Mouse (Mus musculus) hematopoietic stem cell, adult 5-6 weeks (primary cell): ENCODE measurements at regions not wholly inside any gene's neighbourhood (a gene's known extent, or its start where the extent isn't known, plus 50 kb on each side); places are given as distances from the start of the nearest gene placed in this dataset.
A peak's percentile ranks its signal among the peaks of the same experiment; 100 is the strongest.
"Not testable (repeated sequence)": the region's sequence is repeated elsewhere in the genome, so short reads cannot be mapped to it uniquely, and the experiment has no call there.

Experiments
- ATAC-seq, 2 experiments: fragments of 125-278 bp in 1 of 2; replicated peaks in 1 of 2; 2 replicates each; pipeline ENCODE4 v1.8.0; 2016 to 2017; ENCODE audit warnings: inconsistent platforms in 2 of 2, mild to moderate bottlenecking in 2 of 2, moderate number of reproducible peaks in 2 of 2, low read depth in 1 of 2, moderate TSS enrichment in 1 of 2; ENCODE audit not compliant: low FRiP score in 2 of 2, poor library complexity in 2 of 2, severe bottlenecking in 2 of 2, insufficient read depth in 1 of 2, low TSS enrichment in 1 of 2

- no peak for ATAC-seq
These were observed 209.5 kb downstream of the Sorl1 start for GRCm38 (mm10) chr9:41914611-41915010.

- ATAC-seq = no peak
These were observed 210.2 kb downstream of the Sorl1 start for GRCm38 (mm10) chr9:41913911-41914310.

GRCm38 (mm10) chr9:41912482-41912881 is 211.6 kb downstream of the Sorl1 start:
- no peak for ATAC-seq

GRCm38 (mm10) chr9:41900606-41900974 is 223.5 kb downstream of the Sorl1 start:
- no peak for ATAC-seq

GRCm38 (mm10) chr9:41899766-41900605 is 224.1 kb downstream of the Sorl1 start:
- ATAC-seq = no peak

GRCm38 (mm10) chr9:41895106-41895505 is 229.0 kb downstream of the Sorl1 start:
- ATAC-seq = no peak

GRCm38 (mm10) chr9:41892841-41893240 is 231.3 kb downstream of the Sorl1 start:
- no peak for ATAC-seq

- no peak for ATAC-seq
These were observed 232.9 kb downstream of the Sorl1 start for GRCm38 (mm10) chr9:41891206-41891605.

- ATAC-seq = peak; percentile 42; a peak in 3 of 4 replicates
These were observed 233.6 kb downstream of the Sorl1 start for GRCm38 (mm10) chr9:41890273-41891141.

- no peak for ATAC-seq
These were observed 234.4 kb downstream of the Sorl1 start for GRCm38 (mm10) chr9:41889568-41890272.

GRCm38 (mm10) chr9:41888616-41889150 is 235.4 kb downstream of the Sorl1 start:
- no peak for ATAC-seq

GRCm38 (mm10) chr9:41886456-41886855 is 237.6 kb downstream of the Sorl1 start:
- ATAC-seq = not testable (repeated sequence)

GRCm38 (mm10) chr9:41880457-41880856 is 243.6 kb downstream of the Sorl1 start:
- ATAC-seq = no peak

GRCm38 (mm10) chr9:41879080-41879479 is 245.0 kb downstream of the Sorl1 start:
- no peak for ATAC-seq

GRCm38 (mm10) chr9:41861136-41861535 is 263.0 kb downstream of the Sorl1 start:
- ATAC-seq = no peak

- ATAC-seq = peak in 1 of 2 experiments; percentile 42; a peak in 2 of 4 replicates
These were observed 263.4 kb downstream of the Sorl1 start for GRCm38 (mm10) chr9:41860681-41861080.

GRCm38 (mm10) chr9:41859780-41860179 is 264.3 kb downstream of the Sorl1 start:
- no peak for ATAC-seq
